Mouse (Mus musculus) cerebellum, adult 2 months (tissue): ENCODE data around the gene Cipc.

Source experiments
- CTCF ChIP-seq: fragments of 200-500 bp; IDR thresholded peaks from 2 replicates; pipeline ENCODE4 v1.5.1; 2011; ENCODE audit warnings: low read depth, mild to moderate bottlenecking, control low read depth, low read length, moderate library complexity, borderline replicate concordance; ENCODE audit not compliant: insufficient read depth
- POLR2A ChIP-seq: fragments of 200-500 bp; IDR thresholded peaks from 2 replicates; pipeline ENCODE4 v1.6.1; 2011; ENCODE audit warnings: low read length, control low read depth, borderline replicate concordance; ENCODE audit not compliant: insufficient read depth

DNA sequence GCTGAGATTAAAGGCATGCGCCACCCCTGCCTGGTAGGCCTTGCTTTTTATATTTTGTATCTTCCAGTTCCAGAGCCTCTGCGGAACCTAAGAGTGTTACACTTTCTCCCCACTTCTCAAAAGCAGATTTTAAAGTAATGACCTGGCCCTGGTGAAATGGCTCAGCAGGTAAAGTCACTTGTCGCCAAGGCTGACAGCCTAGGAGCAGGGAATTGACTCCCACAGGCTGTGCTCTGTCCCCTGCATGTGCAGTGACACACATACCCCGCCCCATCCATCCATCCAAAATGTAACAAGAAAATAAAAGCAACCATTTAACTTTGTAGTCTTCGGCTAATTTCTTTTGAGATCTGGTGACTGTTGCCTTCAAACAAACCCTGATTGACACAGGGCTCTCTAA is 12.8 kb downstream of the Cipc start:
- no peak for TF ChIP-seq POLR2A
- no peak for TF ChIP-seq CTCF
